Mouse (Mus musculus) CD4-positive, CD25-positive, alpha-beta regulatory T cell, adult 2 months (primary cell): ENCODE measurements at regions not wholly inside any gene's neighbourhood (a gene's known extent, or its start where the extent isn't known, plus 50 kb on each side); places are given as distances from the start of the nearest gene placed in this dataset.
"Not testable (repeated sequence)": the region's sequence is repeated elsewhere in the genome, so short reads cannot be mapped to it uniquely, and the experiment has no call there.

Experiments used
- DNase-seq: peaks from one replicate; pipeline ENCODE4 v3.0.0-alpha.2; 2012; ENCODE audit warnings: low read depth, low spot score

DNA sequence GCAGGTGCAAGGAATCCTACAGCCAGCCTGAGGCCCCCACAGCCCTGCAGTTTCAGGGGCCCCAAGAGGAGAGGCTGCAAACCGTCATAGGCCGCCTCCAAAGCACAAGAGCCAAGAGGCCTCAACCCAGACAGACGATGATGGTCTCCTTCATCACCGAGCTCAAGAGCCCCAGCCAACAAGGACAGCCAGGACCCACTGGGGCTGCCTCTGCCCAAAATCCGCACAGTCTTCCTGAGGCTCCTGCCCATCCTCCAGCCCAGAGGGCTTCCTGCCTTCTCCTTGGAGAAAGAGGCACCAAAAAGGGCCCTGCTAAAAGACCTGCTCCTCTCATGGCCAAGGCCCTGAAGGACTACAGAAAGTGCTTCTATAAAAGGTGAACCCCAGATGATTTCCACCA is 112.3 kb downstream of the Nus1 start:
- not testable (repeated sequence) for DNase-seq

DNA sequence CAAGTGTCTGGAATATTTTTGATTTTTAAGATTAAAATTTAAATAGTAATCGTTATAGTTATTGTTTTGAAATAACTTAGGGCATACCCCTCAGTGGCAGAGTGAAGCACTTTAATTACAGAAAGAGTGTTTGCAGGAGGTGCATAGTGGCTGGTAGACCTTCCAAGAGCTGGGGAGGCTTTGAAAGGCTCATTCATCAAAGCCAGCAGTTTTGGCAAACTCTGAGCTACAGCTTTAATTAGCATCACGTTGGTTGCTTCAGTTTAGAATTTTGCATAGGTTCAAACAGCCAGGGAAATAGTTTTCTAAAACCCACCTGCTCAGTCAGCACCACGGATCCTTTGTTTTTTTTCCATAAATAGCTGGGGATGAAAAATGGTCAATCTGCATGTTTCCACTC is 113.5 kb downstream of the Nus1 start:
- no peak for DNase-seq

DNA sequence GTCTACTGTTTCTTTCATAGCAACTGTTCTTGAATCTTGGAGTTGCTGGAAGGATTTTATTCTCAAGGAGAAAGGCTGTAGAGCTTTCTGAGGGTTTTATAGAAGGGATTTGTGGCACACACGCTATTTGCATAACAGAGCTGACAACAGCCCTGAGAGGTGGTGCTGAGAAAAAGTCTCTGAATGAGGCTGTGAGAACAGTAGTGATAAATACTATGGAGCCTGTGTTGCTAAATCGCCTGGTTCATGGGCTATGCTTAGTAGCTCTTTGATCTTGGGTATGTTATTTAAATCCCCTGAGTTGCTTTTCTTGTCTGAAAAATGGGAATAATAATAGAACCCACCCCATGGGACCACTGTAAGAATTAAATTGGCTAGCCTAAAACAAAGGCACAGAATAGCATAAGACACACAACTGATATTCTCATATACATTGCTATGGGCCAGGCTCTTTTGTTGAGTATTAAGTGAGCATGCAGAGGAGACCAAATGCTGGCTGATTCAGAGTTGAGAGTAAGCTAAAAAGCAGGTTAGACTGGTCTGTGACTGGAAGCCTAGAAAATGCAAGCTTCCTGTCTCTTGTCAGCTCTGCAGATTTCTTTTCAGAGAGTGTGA is 116.0 kb downstream of the Nus1 start:
- DNase-seq, result no peak

DNA sequence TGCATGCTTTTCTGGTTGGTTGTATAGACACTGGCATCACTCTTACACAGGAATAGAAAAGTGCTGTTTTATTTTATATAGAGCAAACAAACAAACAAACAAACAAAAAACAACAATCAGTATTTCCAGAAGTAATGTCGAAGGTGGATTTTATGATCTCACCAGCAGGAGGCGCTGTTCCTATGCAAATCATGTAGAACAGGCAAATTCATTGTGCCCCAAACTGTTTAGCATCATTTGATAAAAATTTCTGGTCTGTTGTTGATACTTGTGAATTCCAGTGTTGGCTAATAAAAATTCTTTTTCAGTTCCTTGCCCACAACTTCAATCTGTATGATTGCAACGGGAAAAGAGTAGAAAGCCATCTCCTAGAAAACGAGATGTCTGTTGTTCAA is 116.5 kb downstream of the Nus1 start:
- DNase-seq, result peak; percentile 32

DNA sequence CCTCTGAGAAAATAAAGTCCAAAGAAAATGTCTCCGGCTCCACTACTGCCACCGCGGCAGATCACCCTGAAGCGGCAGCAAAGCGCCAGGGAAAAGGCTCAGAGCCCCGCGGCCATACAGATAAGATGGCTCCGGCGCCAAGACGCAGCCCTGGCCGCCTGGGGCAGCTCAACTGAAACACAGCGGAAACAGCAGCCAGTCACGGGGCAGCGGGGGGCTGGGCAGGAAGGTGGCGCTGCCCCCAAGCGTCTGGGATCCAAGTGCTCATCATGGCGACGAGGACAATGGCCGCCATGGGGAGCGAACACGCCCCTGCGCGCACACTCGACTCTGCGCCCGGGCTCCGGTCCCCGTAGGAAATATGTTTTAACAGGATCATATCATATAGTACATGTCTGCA is 128.2 kb downstream of the Nus1 start:
- no peak for DNase-seq

DNA sequence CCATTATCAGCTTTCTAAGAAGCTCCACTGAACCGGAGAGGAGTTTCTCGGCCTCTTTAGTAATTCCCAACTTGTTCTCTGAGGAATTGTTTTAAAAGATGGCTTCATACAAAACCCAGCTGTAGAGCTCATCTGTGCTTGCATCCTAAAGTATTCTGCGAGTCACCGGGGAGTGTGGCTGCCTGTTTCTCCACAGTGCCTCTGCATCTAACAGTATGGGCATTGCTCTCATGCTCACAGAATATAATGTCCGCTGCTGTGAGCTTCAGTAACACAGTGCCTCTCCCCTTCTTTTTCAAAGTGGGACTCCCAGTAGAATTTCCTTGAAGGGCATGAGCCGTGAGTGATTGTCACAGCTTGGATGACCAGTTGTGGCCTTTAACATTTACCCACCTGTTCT is 113.0 kb upstream of the Slc35f1 start:
- DNase-seq, result no peak

DNA sequence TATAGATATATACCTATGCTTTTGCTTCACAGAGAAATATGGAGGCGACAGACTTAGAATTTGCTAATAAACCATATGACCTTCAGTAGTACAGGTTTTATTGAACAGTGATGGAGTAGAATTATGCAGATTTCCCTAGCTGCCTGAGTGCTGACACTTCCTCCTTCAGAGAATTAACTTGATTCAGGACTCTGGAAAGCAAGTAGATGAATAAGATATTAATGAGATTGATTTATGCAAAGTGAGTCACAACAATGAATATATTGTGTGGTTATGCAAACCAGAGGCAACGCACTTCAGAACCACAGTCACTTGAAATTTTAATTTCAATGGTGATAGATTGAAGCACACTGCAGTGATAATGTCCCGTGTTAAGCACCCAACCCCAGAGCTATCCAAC is 112.5 kb upstream of the Slc35f1 start:
- no peak for DNase-seq

DNA sequence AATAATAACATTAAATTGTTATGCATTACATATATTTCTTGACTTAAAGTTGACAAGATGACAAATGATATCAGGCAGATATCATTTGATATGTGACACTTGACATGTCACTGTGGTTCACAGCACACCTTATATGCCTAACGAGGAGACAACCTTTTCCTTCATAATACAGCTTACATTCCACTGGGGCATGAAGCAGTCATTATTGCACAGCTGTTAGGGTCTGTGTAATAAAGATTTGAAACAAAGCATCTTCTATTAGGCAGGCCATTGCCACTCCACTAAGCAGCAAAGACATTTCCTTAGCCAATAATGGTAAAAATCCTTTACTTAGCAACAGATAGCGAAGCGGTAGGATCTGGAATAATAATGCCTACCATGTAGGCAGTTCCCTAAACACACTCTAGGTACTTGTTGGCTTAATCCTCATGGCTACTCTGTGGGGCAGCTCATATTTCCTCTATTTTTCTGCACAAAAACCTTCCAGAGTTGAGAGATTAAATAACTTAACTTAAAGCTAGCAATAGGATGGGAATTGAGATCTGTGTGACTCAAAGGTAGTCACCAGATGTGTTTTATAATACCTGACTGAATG is 112.0 kb upstream of the Slc35f1 start:
- DNase-seq, result no peak

DNA sequence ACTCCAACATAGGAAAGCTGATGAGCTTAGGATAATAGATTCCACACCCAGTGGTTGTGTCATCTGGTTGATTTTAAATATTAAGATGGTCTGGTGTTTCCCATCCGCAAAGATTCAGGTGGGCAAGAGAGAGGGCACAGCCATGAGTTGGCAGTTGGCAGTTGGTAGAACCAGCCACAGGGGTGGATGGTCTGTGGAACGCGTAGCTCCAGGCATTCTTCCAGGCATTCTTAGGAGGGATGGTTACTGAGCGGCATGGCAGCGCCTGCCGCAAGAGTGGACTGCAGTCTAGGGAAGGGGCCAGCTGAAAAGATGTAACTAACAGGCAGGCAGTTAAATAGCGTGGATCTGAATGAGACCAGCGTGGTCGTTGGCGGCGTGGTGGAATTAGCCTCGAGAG is 96.6 kb upstream of the Slc35f1 start:
- DNase-seq, result no peak
